Mouse (Mus musculus): Measurements from ENCODE around the gene Bclaf3. TPM values are rescaled to one million over a fixed set of nuclear protein-coding genes. Genes with fewer than 3 reads are reported as not detected.
"Not testable (repeated sequence)": the region's sequence is repeated elsewhere in the genome, so short reads cannot be mapped to it uniquely, and the experiment has no call there.

Gene Bclaf3
- polyA plus RNA-seq, 1 experiment from 2014 or later: 25.4 TPM

DNA sequence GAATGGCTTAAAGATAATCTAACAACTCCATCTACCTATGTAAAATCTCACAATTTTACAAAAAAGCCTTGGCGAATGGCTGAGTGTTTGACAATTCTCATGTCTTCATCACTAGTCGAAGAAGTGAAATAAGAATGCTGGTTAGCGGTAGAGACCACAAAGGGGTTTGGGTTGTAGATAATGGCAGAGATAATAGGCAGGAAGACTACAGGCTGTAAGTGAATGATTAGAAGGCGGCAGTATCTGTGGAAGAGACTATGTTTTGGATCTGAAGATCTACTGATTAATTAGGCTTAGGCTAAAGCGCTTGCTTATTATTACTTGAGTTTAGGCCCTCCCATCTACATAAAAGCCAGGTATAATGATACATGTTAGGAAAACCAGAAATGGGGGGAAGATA, 20.6 kb downstream of the Bclaf3 start:
- H3K4me2 ChIP-seq: no peak overlapping the region
- H3K4me3 ChIP-seq (ENCODE audit: low read depth, low read length): no peak overlapping the region
- ATAC-seq (ENCODE audit: insufficient read depth) (no peak), DNase-seq (no peak)
- H3K27me3 ChIP-seq (ENCODE audit: insufficient read depth, low read length): no peaks in the 10 kb centered on the region
- no peaks in the 10 kb centered on the region for H3K4me1 ChIP-seq (ENCODE audit: insufficient read depth)
- H3K9ac ChIP-seq: no peak overlapping the region
- 86% methylated on average over 5 of the region's 5 CpGs for WGBS
- no peak for TF ChIP-seq CTCF (IDR thresholded peaks at IDR 0.05; ENCODE audit: low read depth)
- no peaks in the 10 kb centered on the region for H3K9me3 ChIP-seq (ENCODE audit: low read depth, low read length)
- H3K27ac ChIP-seq (ENCODE audit: low read depth): no peak overlapping the region
- H3K36me3 ChIP-seq (ENCODE audit: insufficient read depth): no peaks in the 10 kb centered on the region; the same call in 1 of the 2 replicates

DNA sequence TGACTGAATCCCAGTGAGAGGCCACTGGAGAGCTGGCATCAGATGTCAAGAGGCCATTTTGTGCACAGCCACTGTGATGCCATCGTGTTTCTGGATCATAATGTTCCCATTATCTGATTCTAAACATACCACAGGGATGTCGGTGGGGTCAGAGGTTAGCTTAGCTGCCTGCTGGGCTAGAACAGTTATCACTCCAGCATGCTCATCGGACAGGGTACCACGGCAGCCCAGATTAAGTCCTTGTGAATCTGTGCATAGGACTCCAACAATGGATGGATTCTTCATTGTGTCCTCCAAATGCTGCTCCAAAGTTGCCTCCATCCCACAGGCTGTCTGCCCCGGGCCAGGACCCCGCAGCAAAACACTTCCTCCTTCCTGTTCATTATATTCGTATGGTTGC, 58.2 kb downstream of the Bclaf3 start:
- H3K4me1 ChIP-seq (ENCODE audit: insufficient read depth); H3K9ac ChIP-seq; H3K4me2 ChIP-seq; DNase-seq; H3K36me3 ChIP-seq (ENCODE audit: insufficient read depth); H3K4me3 ChIP-seq (ENCODE audit: low read depth, low read length); H3K9me3 ChIP-seq (ENCODE audit: low read depth, low read length); H3K27ac ChIP-seq (ENCODE audit: low read depth); H3K27me3 ChIP-seq (ENCODE audit: insufficient read depth, low read length); ATAC-seq (ENCODE audit: insufficient read depth): not testable (repeated sequence)
- 84% methylated on average over 7 of the region's 7 CpGs for WGBS

DNA sequence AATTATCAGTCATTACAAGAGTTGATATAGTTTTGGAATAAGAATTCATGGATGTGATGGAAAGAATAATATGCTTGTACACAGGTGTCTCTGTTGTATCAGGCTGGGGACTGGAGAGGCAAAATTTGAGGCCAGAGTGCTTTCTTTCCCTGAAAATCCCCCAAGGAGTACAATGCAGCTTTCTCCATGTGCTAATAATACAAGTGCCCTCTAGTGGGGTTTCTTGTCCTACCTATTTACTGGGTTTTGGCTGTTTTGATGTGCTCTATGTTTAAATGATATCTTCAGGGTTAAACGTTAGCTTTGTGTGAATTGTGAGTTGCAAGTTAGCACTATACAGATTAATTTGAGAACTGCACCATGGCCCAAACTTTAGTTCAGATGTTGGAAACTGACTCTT, 65.1 kb downstream of the Bclaf3 start:
- WGBS: 46% methylated on average over 1 of the region's 1 CpGs
- no peak overlapping the region for H3K4me3 ChIP-seq (ENCODE audit: low read depth, low read length)
- peak; percentile 1 for DNase-seq
- no peaks in the 10 kb centered on the region for H3K9me3 ChIP-seq (ENCODE audit: low read depth, low read length)
- H3K27ac ChIP-seq (ENCODE audit: low read depth): no peak overlapping the region
- ATAC-seq (ENCODE audit: insufficient read depth): no peak
- H3K4me2 ChIP-seq: no peak overlapping the region
- H3K36me3 ChIP-seq (ENCODE audit: insufficient read depth): no peaks in the 10 kb centered on the region
- no peak for TF ChIP-seq CTCF (IDR thresholded peaks at IDR 0.05; ENCODE audit: low read depth)
- H3K9ac ChIP-seq: no peak overlapping the region
- no peaks in the 10 kb centered on the region for H3K4me1 ChIP-seq (ENCODE audit: insufficient read depth)
- no peaks in the 10 kb centered on the region for H3K27me3 ChIP-seq (ENCODE audit: insufficient read depth, low read length)

GRCm38 (mm10) chrX:159597502-159597901, 71.0 kb downstream of the Bclaf3 start:
- Histone ChIP-seq H3K4me2 (no peak overlapping the region), H3K9me3 (ENCODE audit: low read depth, low read length) (no peaks in the 10 kb centered on the region), H3K4me3 (ENCODE audit: low read depth, low read length) (no peak overlapping the region), H3K27ac (ENCODE audit: low read depth) (no peak overlapping the region), H3K4me1 (ENCODE audit: insufficient read depth) (no peaks in the 10 kb centered on the region), H3K9ac (no peak overlapping the region), H3K36me3 (ENCODE audit: insufficient read depth) (no peaks in the 10 kb centered on the region), H3K27me3 (ENCODE audit: insufficient read depth, low read length) (no peaks in the 10 kb centered on the region)
- no peak for TF ChIP-seq CTCF (IDR thresholded peaks at IDR 0.05; ENCODE audit: low read depth)
- 46% methylated on average over 1 of the region's 1 CpGs for WGBS
- ATAC-seq (ENCODE audit: insufficient read depth): no peak
- no peak for DNase-seq

DNA sequence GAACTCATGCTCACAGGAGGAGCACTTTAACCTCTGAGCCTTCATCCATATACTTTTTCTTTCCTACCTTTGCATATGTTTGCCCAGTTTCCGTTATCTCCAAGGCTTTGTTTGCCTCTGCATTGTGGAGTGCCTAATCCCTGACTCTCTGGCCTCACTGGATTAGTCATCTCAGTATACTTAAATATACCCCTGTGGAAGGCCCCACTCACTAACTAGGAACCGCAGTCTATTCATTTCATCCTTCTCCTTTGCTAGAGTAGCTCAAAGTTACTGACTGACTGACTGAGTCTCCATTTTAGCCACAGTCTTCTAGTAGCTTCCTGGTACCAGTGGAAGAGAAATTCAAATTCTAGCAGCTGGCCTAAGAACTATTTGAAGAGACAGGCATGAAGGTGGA, 78.3 kb downstream of the Bclaf3 start:
- no peak for DNase-seq
- WGBS: 75% methylated on average over 2 of the region's 2 CpGs
- no peaks in the 10 kb centered on the region for H3K27me3 ChIP-seq (ENCODE audit: insufficient read depth, low read length)
- no peaks in the 10 kb centered on the region for H3K4me1 ChIP-seq (ENCODE audit: insufficient read depth)
- H3K9ac ChIP-seq: no peak overlapping the region
- TF ChIP-seq CTCF (IDR thresholded peaks at IDR 0.05; ENCODE audit: low read depth): no peak
- no peaks in the 10 kb centered on the region for H3K9me3 ChIP-seq (ENCODE audit: low read depth, low read length)
- ATAC-seq (ENCODE audit: insufficient read depth): no peak
- no peak overlapping the region for H3K4me2 ChIP-seq
- no peak overlapping the region for H3K4me3 ChIP-seq (ENCODE audit: low read depth, low read length)
- H3K27ac ChIP-seq (ENCODE audit: low read depth): no peak overlapping the region
- H3K36me3 ChIP-seq (ENCODE audit: insufficient read depth): no peaks in the 10 kb centered on the region

- DNase-seq: peak; percentile 59
Measured at GRCm38 (mm10) chrX:159606936-159607335, 80.4 kb downstream of the Bclaf3 start.

DNA sequence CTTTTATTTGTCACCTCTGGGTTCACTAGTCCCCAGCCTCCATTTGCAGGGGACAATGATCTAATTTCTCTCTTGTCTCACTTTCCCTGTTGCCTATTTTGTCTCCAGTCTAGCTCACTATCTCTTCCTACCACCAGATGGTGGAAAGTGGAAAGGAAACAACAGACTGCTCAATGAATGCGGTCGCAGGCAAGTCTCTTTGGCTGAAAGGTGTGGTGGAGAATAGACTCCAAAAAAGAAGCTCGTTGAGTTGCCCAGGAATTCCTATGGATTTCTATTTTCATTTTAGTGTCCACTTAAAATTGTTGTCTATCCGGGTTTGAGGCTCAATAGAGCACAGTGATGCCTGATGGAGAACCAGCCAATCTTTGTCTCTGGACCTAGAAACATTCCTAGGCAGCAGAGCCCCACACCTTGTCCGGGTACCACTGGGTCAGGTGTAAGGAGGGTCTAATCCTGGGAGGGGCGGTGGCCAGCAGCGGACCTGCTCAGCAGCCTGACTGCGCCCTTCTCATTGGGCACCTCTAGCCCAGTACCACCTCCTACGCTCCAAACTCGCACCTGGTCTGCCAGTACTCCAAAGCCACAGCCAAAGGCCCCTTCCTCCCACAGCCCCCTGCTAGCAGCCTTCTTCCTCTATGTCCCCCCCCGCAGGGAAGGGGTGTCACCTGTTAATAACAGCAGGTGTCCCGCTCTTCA, 99.9 kb downstream of the Bclaf3 start:
- Histone ChIP-seq H3K9ac (no peak overlapping the region), H3K4me3 (ENCODE audit: low read depth, low read length) (peak overlapping the region; percentile 52), H3K4me1 (ENCODE audit: insufficient read depth) (no peaks in the 10 kb centered on the region), H3K27me3 (ENCODE audit: insufficient read depth, low read length) (no peaks in the 10 kb centered on the region), H3K4me2 (peak overlapping the region; percentile 66), H3K9me3 (ENCODE audit: low read depth, low read length) (no peaks in the 10 kb centered on the region), H3K27ac (ENCODE audit: low read depth) (no peak overlapping the region), H3K36me3 (ENCODE audit: insufficient read depth) (no peaks in the 10 kb centered on the region)
- 18% methylated on average over 12 of the region's 12 CpGs for WGBS
- ATAC-seq (ENCODE audit: insufficient read depth) (peak; percentile 63), DNase-seq (peak; percentile 51)
- peak; percentile 61 for TF ChIP-seq CTCF (IDR thresholded peaks at IDR 0.05; ENCODE audit: low read depth)

More at GRCm38 (mm10) chrX:159606936-159607335, 80.4 kb downstream of the Bclaf3 start:
- Histone ChIP-seq H3K4me1 (ENCODE audit: insufficient read depth) (no peaks in the 10 kb centered on the region), H3K4me3 (ENCODE audit: low read depth, low read length) (no peak overlapping the region), H3K9me3 (ENCODE audit: low read depth, low read length) (no peaks in the 10 kb centered on the region), H3K27me3 (ENCODE audit: insufficient read depth, low read length) (no peaks in the 10 kb centered on the region), H3K4me2 (no peak overlapping the region), H3K36me3 (ENCODE audit: insufficient read depth) (no peaks in the 10 kb centered on the region), H3K9ac (no peak overlapping the region), H3K27ac (ENCODE audit: low read depth) (no peak overlapping the region)
- WGBS: 40% methylated on average over 6 of the region's 6 CpGs
- no peak for ATAC-seq (ENCODE audit: insufficient read depth)
- peak; percentile 38 for TF ChIP-seq CTCF (IDR thresholded peaks at IDR 0.05; ENCODE audit: low read depth)

Measured in lung, embryonic 14.5 days (tissue).